Mouse (Mus musculus) R1 (cell line): ENCODE measurements around the gene Pum2.

Experiments
- DNase-seq: peaks from one replicate; pipeline ENCODE4 v3.0.0-alpha.2; 2018; ENCODE audit warnings: low read depth, low spot score

The Pum2 gene

GRCm38 (mm10) chr12:8790615-8791014 is 116.7 kb downstream of the Pum2 start:
- DNase-seq, result no peak

GRCm38 (mm10) chr12:8793410-8794051 is 119.6 kb downstream of the Pum2 start:
- DNase-seq, result no peak

DNA sequence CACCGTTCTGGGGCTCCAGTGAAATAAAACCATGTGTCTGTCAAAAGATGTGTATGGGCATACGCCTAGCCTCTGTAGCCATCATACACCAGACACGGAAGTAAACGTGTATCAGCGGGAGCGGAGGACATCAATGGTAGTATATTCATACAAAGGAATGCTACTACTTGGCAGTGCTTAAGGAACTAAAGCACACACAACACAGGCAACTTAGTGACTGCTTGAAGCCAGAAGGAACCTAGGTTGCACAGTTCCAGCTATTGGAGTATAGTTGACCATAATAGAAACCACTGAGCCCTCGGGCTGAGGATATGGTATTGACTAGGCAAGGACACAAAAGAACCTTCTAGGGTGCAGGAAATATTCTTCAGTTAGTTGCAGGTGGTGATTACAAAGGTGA is 124.0 kb downstream of the Pum2 start:
- DNase-seq, result no peak

DNA sequence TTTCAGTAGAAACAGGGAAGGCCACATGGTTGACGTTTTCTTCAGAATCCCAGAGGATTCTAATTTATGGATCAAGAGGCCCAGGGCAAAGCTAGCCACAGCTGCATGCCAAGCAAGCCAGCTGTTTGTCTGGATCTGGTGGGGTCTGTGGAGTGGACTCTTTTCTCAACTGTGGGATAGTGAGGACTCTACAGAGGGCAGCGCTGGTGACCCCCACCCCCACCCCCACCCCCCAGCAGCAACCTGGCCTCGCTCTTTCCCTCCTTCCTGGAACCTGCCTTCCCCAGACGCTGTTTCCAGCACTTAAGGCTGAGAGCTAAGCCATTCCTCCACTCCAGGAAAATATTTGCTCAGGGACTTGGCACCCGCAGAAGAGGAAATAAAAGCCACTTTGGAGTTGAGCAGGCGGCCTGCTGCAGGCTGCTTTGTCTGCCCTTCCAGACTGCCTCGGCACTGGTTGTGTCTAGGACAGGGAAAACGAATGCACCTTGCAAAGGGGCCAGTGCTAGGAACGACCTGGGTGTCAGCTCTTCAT is 124.6 kb downstream of the Pum2 start:
- DNase-seq, result no peak
